Mouse (Mus musculus): ENCODE data around the gene 2410015M20Rik. TPM values are rescaled to one million over a fixed set of nuclear protein-coding genes. Genes with fewer than 3 reads are reported as not detected.

The 2410015M20Rik gene
- polyA plus RNA-seq (2014; fragmentation: Illumina TruSeq; extraction: RNeasy Lipid Tissue Mini Kit (QIAGEN cat#74804)) = 2.6 TPM

DNA sequence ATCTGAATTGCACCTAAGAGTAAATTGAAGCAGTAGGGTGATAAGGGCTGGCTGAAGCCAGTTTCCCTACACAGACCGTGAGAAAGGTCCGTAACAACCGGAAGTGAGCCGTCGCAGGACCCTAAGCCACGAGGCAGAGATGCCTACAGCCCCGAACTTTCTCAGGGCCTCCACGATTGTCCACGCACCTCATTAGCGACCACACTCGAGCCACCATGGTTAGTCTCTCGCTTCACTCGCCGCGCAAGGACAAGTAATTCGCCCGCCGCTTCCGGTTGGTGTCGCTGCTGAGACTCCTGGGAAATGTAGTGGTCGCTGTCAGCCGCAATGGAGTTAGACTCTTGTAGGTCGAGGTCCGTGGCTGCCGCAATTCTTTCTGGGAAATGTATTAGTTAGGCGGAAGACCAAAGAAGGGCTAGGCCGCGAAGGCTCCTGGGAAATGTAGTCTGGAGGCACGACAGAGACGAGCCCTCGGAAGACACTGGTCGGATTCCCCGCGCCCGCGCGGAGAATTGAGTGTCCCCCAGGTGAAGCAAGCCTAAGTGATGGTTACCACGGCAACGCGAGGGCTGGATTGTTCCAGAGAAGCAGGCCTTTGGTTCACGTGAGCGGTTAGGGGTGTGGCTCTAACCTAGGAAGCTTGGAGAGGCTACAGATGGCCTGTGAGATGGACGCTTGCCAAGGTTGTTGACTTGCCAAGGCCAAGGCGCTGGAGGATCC is at the start of gene 2410015M20Rik:
Gene 2410015M20Rik (minus strand): TSS at position 320 of the 720 bp plus-strand sequence.

GRCm38 (mm10) chr17:56627530-56628277 is 18.1 kb upstream of the 2410015M20Rik start, which contains the start of gene Catsperd:
Gene Catsperd, plus strand, starts transcription at chr17:56628143.

DNA sequence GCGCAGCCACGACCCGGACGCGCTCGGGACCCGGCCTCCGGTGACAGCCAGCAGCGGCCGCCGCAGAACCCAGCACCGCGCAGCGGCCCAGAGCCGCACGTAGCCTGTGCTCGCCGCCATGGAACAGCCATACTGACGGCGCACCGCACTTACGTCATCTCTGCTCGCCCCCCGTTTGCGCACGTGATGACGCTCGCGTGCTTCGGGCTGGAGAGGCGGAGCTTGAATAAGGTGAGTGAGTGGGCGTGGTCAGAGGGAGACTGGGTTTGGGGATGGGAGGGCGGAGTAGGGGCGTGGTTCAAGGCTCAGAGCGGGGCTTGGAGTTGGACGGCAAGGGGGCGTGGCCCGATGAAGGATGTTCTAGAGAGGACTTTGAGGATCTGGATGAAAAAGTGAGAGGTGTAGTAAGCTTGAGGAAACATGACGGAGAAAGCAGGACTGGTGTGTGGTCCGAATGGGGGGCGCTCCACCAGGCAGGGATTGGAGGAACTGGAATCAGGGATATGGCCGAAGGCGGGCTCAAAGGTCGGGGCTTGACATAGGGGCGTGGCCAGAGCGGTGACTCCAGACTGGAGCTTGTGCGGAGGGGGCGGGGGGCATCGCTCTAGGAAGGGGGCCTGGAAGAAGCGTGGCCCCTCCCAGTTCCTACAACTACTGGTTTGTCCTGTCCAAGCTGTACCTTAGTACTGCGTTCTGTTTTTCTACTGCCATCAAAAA is 17.3 kb upstream of the 2410015M20Rik start, which contains the start of gene Lonp1:
Gene Lonp1 (minus strand): TSS at position 134 of the 717 bp plus-strand sequence.

DNA sequence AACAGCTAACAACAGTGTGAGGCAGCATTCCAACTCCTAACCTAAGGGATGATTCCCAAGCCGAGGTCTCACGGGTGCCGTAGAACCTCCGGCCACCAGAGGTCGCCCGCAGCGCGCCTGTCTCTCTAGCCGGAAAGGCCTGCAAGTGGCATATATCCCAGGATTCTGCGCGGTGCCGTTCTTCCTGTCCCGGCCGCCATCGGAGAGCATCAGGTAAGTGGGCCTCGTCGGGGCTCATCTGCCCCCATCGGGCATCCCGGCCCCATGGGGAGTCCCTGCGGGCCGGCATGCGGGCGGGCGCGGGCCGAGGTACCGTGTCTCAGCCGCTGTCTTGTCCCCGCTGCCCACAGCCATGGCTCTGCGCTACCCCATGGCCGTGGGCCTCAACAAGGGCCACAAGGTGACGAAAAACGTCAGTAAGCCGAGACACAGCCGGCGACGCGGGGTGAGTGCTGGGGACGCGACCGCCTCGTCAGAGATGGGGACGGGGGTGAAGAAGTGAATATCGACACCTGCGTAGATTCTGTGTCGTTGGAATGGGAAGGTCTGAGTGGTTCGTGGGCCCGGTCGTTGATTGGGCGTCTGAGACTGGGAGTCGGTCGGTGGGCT is 3.8 kb upstream of the 2410015M20Rik start, which contains the start of gene Rpl36:
Gene Rpl36 (plus strand): TSS at position 181 of the 609 bp plus-strand sequence.

DNA sequence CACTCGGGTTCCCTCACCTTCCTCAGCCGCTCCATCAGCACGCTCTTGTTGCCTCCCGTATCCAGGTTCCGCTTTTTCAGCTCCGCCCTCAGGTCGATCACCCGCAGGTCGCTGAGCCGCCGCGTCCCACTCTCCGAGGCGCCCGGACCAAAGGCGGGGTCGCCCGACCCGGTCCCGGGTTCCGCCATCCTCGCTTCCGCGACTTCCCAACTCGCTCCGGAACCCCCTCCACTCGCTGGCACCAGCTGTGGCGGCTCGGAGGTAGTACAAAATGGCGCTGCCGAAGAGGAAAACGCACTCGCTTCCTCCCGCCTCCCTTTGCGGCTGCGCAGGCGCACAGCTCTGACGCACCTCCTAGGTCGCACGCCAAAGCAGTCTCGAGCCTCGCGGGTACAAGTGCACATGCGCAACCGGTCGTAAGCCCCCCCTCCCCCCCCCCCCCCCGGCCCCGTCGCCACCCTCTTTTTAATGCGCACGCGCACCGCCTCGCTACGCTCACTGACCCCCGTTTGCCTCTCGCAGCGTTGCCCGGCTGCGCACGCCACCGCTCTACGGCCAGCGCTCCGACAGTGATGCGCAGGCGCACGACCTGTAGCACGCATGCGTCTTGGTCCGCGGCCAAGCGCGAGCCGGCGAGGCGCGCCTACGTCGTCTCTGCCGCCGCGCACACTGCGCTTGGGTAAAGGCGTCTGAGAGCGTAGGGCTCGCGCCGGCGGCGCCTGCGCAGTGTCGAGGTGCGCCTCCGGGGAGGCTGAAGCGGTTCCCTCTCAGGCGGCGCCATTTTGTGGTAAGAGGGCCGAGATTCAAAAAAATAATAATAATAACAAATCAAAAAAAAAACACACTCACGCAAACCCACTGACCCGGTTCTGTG is 25.1 kb downstream of the 2410015M20Rik start, which contains the start of the genes Safb2 and Safb:
Gene Safb2 (minus strand): TSS at position 329 of the 874 bp plus-strand sequence.
Gene Safb (plus strand): TSS at position 569 of the 874 bp plus-strand sequence.

Other genes with a start within 250 kb of the 2410015M20Rik start
- gene Ptprs, start 133.3 kb downstream of the 2410015M20Rik start, polyA plus RNA-seq (2014; fragmentation: Illumina TruSeq; extraction: RNeasy Lipid Tissue Mini Kit (QIAGEN cat#74804)) = 1.1 TPM
- not detected for gene Znrf4, start 97.3 kb downstream of the 2410015M20Rik start, polyA plus RNA-seq (2014; fragmentation: Illumina TruSeq; extraction: RNeasy Lipid Tissue Mini Kit (QIAGEN cat#74804))
- 0.37 TPM for gene Gm20219, start 55.4 kb downstream of the 2410015M20Rik start, polyA plus RNA-seq (2014; fragmentation: Illumina TruSeq; extraction: RNeasy Lipid Tissue Mini Kit (QIAGEN cat#74804))
- 27.3 TPM for gene Safb2, start 25.2 kb downstream of the 2410015M20Rik start, polyA plus RNA-seq (2014; fragmentation: Illumina TruSeq; extraction: RNeasy Lipid Tissue Mini Kit (QIAGEN cat#74804))
- gene Safb, start 24.9 kb downstream of the 2410015M20Rik start, polyA plus RNA-seq (2014; fragmentation: Illumina TruSeq; extraction: RNeasy Lipid Tissue Mini Kit (QIAGEN cat#74804)) = 16.4 TPM
- not detected for gene Rpl36, start 3.6 kb upstream of the 2410015M20Rik start, polyA plus RNA-seq (2014; fragmentation: Illumina TruSeq; extraction: RNeasy Lipid Tissue Mini Kit (QIAGEN cat#74804))
- 6.8 TPM for gene Lonp1, start 17.1 kb upstream of the 2410015M20Rik start, polyA plus RNA-seq (2014; fragmentation: Illumina TruSeq; extraction: RNeasy Lipid Tissue Mini Kit (QIAGEN cat#74804))
- gene Catsperd, start 18.4 kb upstream of the 2410015M20Rik start, polyA plus RNA-seq (2014; fragmentation: Illumina TruSeq; extraction: RNeasy Lipid Tissue Mini Kit (QIAGEN cat#74804)) = 0.46 TPM
- gene Ranbp3, start 63.5 kb upstream of the 2410015M20Rik start, polyA plus RNA-seq (2014; fragmentation: Illumina TruSeq; extraction: RNeasy Lipid Tissue Mini Kit (QIAGEN cat#74804)) = 0.80 TPM
- gene Ndufa11, start 108.0 kb upstream of the 2410015M20Rik start, polyA plus RNA-seq (2014; fragmentation: Illumina TruSeq; extraction: RNeasy Lipid Tissue Mini Kit (QIAGEN cat#74804)) = not detected
- gene Vmac, start 108.3 kb upstream of the 2410015M20Rik start, polyA plus RNA-seq (2014; fragmentation: Illumina TruSeq; extraction: RNeasy Lipid Tissue Mini Kit (QIAGEN cat#74804)) = 16.3 TPM
- gene Nrtn, start 147.8 kb upstream of the 2410015M20Rik start, polyA plus RNA-seq (2014; fragmentation: Illumina TruSeq; extraction: RNeasy Lipid Tissue Mini Kit (QIAGEN cat#74804)) = not detected
- 1.1 TPM for gene Dus3l, start 155.0 kb upstream of the 2410015M20Rik start, polyA plus RNA-seq (2014; fragmentation: Illumina TruSeq; extraction: RNeasy Lipid Tissue Mini Kit (QIAGEN cat#74804))
- gene Prr22, start 160.5 kb upstream of the 2410015M20Rik start, polyA plus RNA-seq (2014; fragmentation: Illumina TruSeq; extraction: RNeasy Lipid Tissue Mini Kit (QIAGEN cat#74804)) = not detected
- 0.26 TPM for gene Rfx2, start 221.2 kb upstream of the 2410015M20Rik start, polyA plus RNA-seq (2014; fragmentation: Illumina TruSeq; extraction: RNeasy Lipid Tissue Mini Kit (QIAGEN cat#74804))

Data from ovary, adult 10 weeks (tissue).